Mouse (Mus musculus) stomach, embryonic 15.5 days (tissue): Measurements from ENCODE around the gene Zfp446. TPM values are rescaled to one million over a fixed set of nuclear protein-coding genes. Genes with fewer than 3 reads are reported as not detected.

Source experiments
- ATAC-seq: fragments of 200-750 bp; cut with Nextera tagmentation; 2 replicates; pipeline ENCODE4 v1.8.0; 2017; ENCODE audit warnings: low read depth, moderate number of reproducible peaks, moderate TSS enrichment; ENCODE audit not compliant: insufficient read depth, low FRiP score
- H3K27ac ChIP-seq: fragments of 300-500 bp; sonication (generic); 2 replicates; pipeline ENCODE4 v1.5.1; 2015; ENCODE audit warnings: mild to moderate bottlenecking, inconsistent platforms
- H3K27me3 ChIP-seq: fragments of 300-500 bp; sonication (generic); replicated peaks from 2 replicates; pipeline ENCODE4 v1.6.1; 2015; ENCODE audit warnings: inconsistent platforms
- H3K36me3 ChIP-seq: fragments of 300-500 bp; sonication (generic); 2 replicates; pipeline ENCODE4 v1.6.1; 2015; ENCODE audit warnings: inconsistent platforms
- H3K4me1 ChIP-seq: fragments of 300-500 bp; sonication (generic); 2 replicates; pipeline ENCODE4 v1.6.1; 2015; ENCODE audit warnings: inconsistent platforms
- H3K4me2 ChIP-seq: fragments of 300-500 bp; sonication (generic); 2 replicates; pipeline ENCODE4 v1.6.1; 2015; ENCODE audit warnings: mild to moderate bottlenecking, inconsistent platforms
- H3K4me3 ChIP-seq: fragments of 300-500 bp; sonication (generic); replicated peaks from 2 replicates; pipeline ENCODE4 v1.5.1; 2015; ENCODE audit warnings: inconsistent platforms
- H3K9ac ChIP-seq: fragments of 300-500 bp; sonication (generic); 2 replicates; pipeline ENCODE4 v1.6.1; 2015; ENCODE audit warnings: inconsistent platforms
- H3K9me3 ChIP-seq: fragments of 300-500 bp; sonication (generic); 2 replicates; pipeline ENCODE4 v1.6.1; 2016; ENCODE audit warnings: inconsistent platforms
- WGBS: fragments of 180-500 bp; shearing (Covaris S2); methylation state at CpG from one replicate; pipeline ENCODE4 v1.1.7; 2015; 5-methylcytosine and 5-hydroxymethylcytosine counted together
- polyA plus RNA-seq: library from polyadenylated mRNA; unstranded; fragments of >200 nt; fragmentation: Nextera tagmentation; extraction: Ambion mirVana; gene quantifications from 2 replicates; pipeline ENCODE4 v1.2.1, GENCODE M21; 2015

Zfp446 gene
- polyA plus RNA-seq, 1 experiment from 2014 or later, result 6.9 TPM

DNA sequence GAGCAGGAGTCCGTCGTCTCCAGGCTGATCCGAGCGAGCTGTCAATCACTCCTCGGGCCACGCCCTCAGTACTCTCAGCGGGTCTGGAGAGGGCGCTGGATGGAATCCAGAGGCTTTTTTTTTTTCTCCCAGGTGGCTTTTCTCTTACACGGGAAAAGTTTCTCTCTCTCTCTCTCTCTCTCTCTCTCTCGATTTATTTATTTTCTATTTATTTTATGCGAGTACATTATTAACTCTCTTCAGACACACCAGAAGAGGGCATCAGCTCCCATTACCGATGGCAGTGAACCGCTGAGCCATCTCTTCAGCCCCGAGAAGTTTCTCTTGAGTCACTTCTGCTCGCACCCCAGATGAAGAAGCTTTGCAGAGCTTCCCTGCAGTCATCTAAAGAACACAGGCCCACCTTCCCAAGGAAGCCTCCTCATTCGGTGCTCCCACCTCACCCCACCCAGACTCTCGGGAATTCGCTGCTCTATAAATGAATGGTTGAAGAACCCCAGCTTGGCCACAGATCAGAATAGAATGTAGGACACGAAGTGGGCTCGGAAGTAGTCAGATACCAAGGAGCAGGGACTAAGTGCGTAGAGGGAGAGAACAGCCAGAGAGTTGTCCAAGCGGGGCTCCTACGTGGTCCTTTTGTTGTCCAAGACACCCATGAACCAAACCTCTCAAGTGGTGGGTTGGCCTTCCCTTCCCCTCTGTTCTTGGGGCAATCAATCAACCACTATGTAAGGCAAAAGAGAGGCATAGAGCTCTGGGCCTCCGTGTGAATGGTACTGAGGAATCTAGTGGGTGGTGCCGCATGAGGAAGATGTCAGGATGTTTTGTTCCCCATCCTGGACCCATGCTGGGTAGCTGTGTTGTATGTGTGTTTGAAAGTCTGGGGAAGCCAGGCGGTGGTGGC lies 32.6 kb downstream of the Zfp446 start, which contains the start of gene Zbtb45:
TSS of gene Zbtb45 (minus strand) at position 30 of the 904 bp plus-strand sequence.
- Histone ChIP-seq H3K27ac (peak within 1 kb of the TSS; percentile 98), H3K4me3 (peak within 1 kb of the TSS; percentile 73), H3K36me3 (peaks cover 23% of the 10 kb centered on the region), H3K4me1 (peaks cover 15% of the 10 kb centered on the region), H3K9me3 (no peaks in the 10 kb centered on the region), H3K9ac (peak within 1 kb of the TSS; percentile 74), H3K4me2 (peak within 1 kb of the TSS; percentile 85), H3K27me3 (no peaks in the 10 kb centered on the region)
- WGBS, result 13% methylated on average over 26 of the region's 26 CpGs
- ATAC-seq, result no peak

DNA sequence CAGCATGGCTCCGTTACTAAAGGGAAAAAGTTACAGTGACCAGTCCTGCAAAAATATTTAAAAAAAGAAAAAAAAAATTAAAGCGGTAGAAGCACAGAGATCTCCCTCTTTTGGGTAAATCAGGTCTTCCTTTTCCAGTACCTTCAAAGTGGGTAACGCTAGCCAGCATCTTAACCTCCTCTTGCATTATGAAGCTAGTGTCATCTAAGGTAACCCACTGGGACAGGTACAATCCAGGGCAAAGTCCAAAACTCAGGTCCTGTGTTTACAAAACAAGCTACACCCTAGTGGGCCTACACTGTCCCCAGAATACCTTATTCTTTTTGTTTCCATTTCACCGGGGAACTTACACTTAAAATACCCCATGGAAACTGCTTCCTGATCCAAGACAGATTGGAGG lies 36.0 kb downstream of the Zfp446 start:
- Histone ChIP-seq H3K4me1 (peaks cover 9% of the 10 kb centered on the region), H3K4me2 (no peak overlapping the region), H3K4me3 (no peak overlapping the region), H3K36me3 (no peaks in the 10 kb centered on the region), H3K27ac (no peak overlapping the region), H3K27me3 (no peaks in the 10 kb centered on the region), H3K9me3 (no peaks in the 10 kb centered on the region), H3K9ac (no peak overlapping the region)
- WGBS, result 68% methylated on average over 4 of the region's 4 CpGs
- no peak for ATAC-seq

DNA sequence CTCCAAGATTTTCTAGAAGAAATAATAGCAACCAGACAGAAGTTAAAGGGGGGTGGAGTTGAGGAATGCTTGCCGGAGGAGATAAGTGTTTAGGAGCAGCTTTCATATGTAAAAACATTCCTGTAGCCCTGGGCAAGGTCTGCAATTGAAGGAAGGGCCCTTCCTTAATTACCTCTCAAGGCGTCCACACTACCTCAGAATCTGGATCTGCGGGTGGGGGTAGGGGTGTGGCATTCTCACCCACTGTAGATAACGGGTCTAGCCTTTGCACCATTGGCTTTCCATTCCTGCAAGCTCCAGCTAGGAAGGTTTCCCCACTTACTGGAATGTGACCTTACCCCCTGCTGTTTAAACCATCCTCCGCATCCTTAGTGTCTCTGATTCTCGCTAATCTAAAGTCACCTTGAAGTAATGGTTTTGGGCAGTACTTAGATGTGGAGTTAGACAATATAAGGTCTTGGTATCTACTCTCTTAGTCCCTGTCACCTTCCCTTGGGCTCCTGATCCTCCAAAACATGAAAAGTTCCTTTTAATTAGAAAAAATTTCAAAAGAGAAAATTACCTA lies 36.7 kb downstream of the Zfp446 start:
- no peak for ATAC-seq
- 48% methylated on average over 6 of the region's 6 CpGs for WGBS
- no peak overlapping the region for H3K4me2 ChIP-seq
- H3K36me3 ChIP-seq, result no peaks in the 10 kb centered on the region
- no peak overlapping the region for H3K27ac ChIP-seq
- peaks cover 6% of the 10 kb centered on the region; the same call in 1 of the 2 replicates for H3K4me1 ChIP-seq
- H3K27me3 ChIP-seq, result no peaks in the 10 kb centered on the region
- no peak overlapping the region for H3K9ac ChIP-seq
- no peaks in the 10 kb centered on the region for H3K9me3 ChIP-seq
- H3K4me3 ChIP-seq, result no peak overlapping the region

DNA sequence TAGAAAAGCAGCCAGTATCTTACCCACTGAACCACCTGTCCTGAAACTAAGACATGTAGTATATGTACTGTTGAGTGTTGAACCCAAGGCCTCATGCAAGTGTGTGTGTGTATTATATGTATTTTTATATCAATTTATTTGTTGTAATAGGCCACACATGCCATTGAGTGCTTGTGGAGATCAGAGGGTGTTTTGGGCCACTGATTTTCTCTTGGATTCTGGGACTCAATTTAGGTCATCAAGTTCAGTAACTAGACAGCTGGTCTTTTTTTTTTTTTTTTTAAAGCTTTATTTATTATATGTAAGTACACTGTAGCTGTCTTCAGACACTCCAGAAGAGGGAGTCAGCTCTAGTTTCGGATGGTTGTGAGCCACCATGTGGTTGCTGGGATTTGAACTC lies 37.6 kb downstream of the Zfp446 start:
- WGBS, result 86% methylated on average over 1 of the region's 1 CpGs

DNA sequence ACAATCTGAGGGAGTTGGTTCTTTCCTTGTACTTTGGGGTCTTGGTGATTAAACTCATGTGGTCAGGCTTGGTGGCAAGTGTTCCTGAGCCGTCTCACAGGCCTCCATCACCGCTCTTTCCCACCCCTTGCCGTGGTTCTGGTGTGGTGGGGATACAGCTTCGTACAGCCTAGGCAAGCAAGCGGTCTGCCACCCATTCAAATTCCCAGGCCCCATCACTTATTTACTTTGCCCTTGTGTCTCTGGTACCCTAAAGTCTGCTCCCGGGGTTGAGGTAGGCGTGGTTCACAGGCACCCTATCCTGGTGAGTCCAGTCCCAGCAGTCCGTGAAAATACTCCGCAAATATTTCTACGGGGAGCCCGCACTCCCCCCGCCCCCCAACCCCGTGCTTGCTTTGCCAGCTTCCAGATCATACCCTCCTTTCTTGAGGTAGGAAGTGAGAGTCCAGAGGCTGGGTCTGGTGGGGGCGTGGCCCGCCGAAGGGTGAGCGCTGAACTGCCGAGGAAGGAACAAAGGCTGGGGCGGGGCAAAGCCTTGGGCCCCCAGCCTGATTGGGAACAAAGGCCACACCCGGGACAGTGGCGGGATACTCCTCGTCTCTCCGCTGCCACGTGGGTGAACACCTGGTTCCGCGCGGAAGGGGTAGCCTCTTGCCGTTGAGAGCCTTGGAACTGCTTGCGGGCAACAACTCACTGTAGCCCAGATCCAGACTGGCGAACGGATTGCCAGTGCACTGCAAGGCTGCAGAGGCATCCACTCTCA lies 45.3 kb downstream of the Zfp446 start:
- ATAC-seq, result peak; percentile 67
- Histone ChIP-seq H3K9me3 (no peaks in the 10 kb centered on the region), H3K36me3 (peaks cover 18% of the 10 kb centered on the region), H3K27ac (peak overlapping the region; percentile 100), H3K4me1 (peaks cover 14% of the 10 kb centered on the region), H3K9ac (peak overlapping the region; percentile 70; the same call in 1 of the 2 replicates), H3K4me2 (peak overlapping the region; percentile 73), H3K27me3 (no peaks in the 10 kb centered on the region), H3K4me3 (peak overlapping the region; percentile 78)
- WGBS, result 4% methylated on average over 31 of the region's 31 CpGs

More for the DNA sequence above, 37.6 kb downstream of the Zfp446 start:
- no peak overlapping the region for H3K27ac ChIP-seq
- H3K9me3 ChIP-seq, result no peaks in the 10 kb centered on the region
- peaks cover 5% of the 10 kb centered on the region; the same call in 1 of the 2 replicates for H3K4me1 ChIP-seq
- no peak overlapping the region for H3K4me2 ChIP-seq
- no peak overlapping the region for H3K9ac ChIP-seq
- H3K36me3 ChIP-seq, result no peaks in the 10 kb centered on the region
- no peak for ATAC-seq
- H3K27me3 ChIP-seq, result no peaks in the 10 kb centered on the region
- H3K4me3 ChIP-seq, result no peak overlapping the region

DNA sequence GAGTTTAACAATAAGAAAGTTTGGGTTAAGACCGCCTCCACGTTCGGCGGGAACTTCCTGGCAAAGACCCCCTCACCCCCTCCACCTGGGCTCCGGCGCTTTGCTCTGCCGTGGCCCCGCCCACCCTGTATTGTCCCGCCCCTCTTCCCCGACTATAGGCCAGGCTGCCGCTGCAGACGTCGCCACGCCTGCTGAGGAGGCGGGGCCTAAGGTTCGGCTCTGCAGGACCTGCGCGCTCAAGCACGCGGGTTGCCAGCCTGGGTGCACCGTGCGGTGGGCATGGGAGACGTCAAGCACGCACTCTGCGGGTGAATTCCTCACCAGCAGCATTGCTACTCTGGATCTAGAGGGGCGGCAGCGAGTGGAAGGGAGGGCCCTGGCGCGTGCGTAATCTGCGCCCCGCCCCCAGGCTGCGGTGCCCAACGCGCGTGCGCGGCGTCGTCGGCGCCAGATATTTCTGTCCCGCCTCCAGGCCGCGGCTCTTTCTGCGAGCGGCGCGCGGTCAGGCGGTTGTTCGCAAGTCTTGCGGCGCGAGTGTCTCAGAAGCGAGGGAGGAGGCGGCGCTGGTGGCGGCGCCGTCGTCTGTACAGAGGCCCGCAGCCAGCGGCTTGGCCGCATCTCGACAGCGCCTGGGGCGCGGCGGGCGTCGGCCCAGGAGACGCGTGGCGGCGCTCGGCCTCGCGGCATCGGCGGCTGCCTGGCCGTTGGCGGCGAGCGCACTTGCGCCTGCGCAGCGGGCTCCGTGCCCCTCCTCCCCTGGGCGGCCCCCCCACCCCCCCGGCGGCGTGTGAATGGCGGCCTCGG lies 46.5 kb downstream of the Zfp446 start:
- H3K27ac ChIP-seq, result peak overlapping the region; percentile 100
- H3K9me3 ChIP-seq, result no peaks in the 10 kb centered on the region
- ATAC-seq, result peak; percentile 84
- H3K4me2 ChIP-seq, result peak overlapping the region; percentile 73
- H3K27me3 ChIP-seq, result no peaks in the 10 kb centered on the region
- peak overlapping the region; percentile 70 for H3K9ac ChIP-seq
- under 1% methylated on average over 68 of the region's 95 CpGs for WGBS
- H3K4me3 ChIP-seq, result peak overlapping the region; percentile 78
- H3K4me1 ChIP-seq, result peaks cover 14% of the 10 kb centered on the region
- H3K36me3 ChIP-seq, result peaks cover 30% of the 10 kb centered on the region

DNA sequence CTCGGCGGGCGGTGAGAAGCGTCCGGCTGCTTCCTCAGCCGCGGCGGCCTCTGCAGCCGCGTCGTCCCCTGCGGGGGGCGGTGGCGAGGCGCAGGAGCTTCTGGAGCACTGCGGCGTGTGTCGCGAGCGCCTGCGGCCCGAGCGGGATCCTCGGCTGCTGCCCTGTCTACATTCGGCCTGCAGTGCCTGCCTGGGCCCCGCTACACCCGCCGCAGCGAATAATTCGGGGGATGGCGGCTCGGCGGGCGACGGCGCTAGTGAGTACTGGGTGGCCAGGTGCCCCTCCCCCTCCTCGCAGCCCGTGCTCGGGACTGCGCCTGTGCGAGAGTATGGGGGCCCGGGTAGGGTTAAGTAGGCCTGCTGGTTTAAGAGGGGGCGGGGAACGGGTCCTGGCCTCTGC lies 47.2 kb downstream of the Zfp446 start:
- Histone ChIP-seq H3K4me1 (peaks cover 14% of the 10 kb centered on the region), H3K4me2 (peak overlapping the region; percentile 73), H3K9me3 (no peaks in the 10 kb centered on the region), H3K9ac (peak overlapping the region; percentile 70), H3K27me3 (no peaks in the 10 kb centered on the region), H3K4me3 (peak overlapping the region; percentile 78), H3K36me3 (peaks cover 37% of the 10 kb centered on the region), H3K27ac (peak overlapping the region; percentile 100)
- ATAC-seq, result peak; percentile 49
- WGBS, result 0% methylated on average over 35 of the region's 44 CpGs

DNA sequence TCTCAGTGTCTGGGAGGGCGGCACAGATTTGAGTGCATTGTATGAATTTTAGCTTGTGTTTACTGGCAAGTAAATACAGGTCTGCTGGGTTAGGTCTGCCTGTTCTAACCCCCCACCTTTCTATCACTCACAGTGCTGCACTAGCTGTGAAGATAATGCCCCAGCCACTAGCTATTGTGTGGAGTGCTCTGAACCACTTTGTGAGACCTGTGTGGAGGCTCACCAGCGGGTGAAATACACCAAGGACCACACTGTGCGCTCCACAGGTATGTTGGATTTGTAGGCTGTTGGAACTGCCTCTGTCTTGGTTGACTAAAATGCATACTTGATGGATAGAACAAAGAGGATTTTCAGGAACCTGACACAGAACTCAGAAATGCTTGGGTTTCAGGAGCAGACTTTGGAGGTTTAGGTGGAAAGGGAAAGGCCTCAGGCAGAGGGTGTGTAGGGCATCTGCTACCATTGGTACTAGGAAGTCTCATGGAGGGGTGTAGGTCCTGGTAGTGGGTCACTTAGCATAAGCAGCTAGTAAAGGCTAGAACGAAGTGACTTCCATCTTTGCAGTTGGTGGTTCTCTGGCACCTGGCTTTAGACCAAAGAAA lies 48.0 kb downstream of the Zfp446 start:
- Histone ChIP-seq H3K4me2 (peak overlapping the region; percentile 73), H3K4me3 (peak overlapping the region; percentile 78), H3K4me1 (peaks cover 14% of the 10 kb centered on the region), H3K27ac (no peak overlapping the region), H3K9me3 (no peaks in the 10 kb centered on the region), H3K27me3 (no peaks in the 10 kb centered on the region), H3K36me3 (peaks cover 45% of the 10 kb centered on the region), H3K9ac (peak overlapping the region; percentile 70)
- 25% methylated on average over 4 of the region's 4 CpGs for WGBS
- no peak for ATAC-seq

DNA sequence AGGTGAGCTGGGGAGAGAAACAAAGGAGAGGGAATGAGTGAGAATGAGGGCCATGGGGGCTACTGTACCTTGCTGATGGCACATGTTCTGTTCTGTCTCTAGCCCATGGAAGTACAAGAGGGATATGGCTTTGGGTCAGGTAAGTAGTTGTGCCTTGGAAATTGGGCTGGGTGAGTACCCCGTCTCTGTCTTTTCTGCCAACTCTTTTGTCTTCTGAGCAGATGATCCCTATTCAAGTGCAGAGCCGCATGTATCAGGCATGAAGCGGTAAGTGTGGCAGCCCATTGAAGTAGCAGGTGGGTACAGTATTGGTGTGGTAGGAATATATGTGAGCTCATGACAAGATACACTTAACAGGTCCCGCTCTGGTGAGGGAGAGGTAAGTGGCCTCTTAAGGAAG lies 51.3 kb downstream of the Zfp446 start:
- H3K27me3 ChIP-seq, result no peaks in the 10 kb centered on the region
- H3K9me3 ChIP-seq, result no peaks in the 10 kb centered on the region
- H3K27ac ChIP-seq, result no peak overlapping the region
- WGBS, result 92% methylated on average over 4 of the region's 4 CpGs
- H3K4me1 ChIP-seq, result peaks cover 22% of the 10 kb centered on the region
- ATAC-seq, result no peak
- no peak overlapping the region for H3K9ac ChIP-seq
- no peak overlapping the region for H3K4me2 ChIP-seq
- H3K36me3 ChIP-seq, result peaks cover 66% of the 10 kb centered on the region
- H3K4me3 ChIP-seq, result no peak overlapping the region

DNA sequence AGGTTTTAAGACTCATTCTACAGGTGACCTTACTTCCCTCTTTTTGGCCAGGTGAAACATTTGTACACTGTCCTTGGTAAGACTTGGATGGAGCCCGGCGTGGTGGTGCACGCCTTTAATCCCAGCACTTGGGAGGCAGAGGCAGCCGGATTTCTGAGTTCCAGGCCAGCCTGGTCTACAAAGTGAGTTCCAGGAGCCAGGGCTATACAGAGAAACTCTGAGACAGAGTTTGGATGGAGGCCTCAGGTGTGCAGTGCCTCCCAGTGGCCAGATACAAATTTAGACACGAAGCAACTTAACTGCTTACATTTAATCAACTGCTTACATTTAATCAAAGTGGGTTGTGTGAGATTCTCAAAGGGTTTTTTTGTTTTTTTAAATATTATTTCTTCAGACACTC lies 53.4 kb downstream of the Zfp446 start:
- 75% methylated on average over 5 of the region's 5 CpGs for WGBS
- H3K27ac ChIP-seq, result no peak overlapping the region
- H3K4me1 ChIP-seq, result peaks cover 28% of the 10 kb centered on the region
- H3K4me2 ChIP-seq, result no peak overlapping the region
- no peak for ATAC-seq
- no peak overlapping the region for H3K9ac ChIP-seq
- H3K27me3 ChIP-seq, result no peaks in the 10 kb centered on the region
- no peak overlapping the region for H3K4me3 ChIP-seq
- peaks cover 77% of the 10 kb centered on the region for H3K36me3 ChIP-seq
- H3K9me3 ChIP-seq, result no peaks in the 10 kb centered on the region

DNA sequence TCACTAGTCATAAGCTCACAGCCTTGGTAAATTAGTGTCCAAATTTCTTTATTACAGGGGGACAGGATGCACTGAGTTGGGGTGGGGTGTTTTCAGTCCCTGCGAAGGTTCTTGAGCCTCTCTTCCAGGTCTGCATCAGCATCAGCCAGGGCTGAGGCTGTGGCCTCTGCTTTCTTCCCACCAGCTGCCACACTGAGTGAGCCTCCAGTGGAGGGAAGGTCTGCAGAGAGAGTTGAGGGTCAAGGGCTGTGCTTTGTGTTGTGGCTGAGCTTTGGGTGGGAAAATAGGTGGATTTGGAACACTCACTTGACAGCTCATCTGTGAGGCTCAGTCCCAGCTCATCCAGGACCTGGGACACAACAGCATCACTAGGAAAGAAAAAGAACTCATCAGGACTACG lies 54.3 kb downstream of the Zfp446 start:
- 74% methylated on average over 2 of the region's 2 CpGs for WGBS
- H3K27me3 ChIP-seq, result no peaks in the 10 kb centered on the region
- H3K4me3 ChIP-seq, result no peak overlapping the region
- no peak overlapping the region for H3K27ac ChIP-seq
- no peak overlapping the region for H3K9ac ChIP-seq
- no peaks in the 10 kb centered on the region for H3K9me3 ChIP-seq
- no peak for ATAC-seq
- H3K4me2 ChIP-seq, result no peak overlapping the region
- H3K4me1 ChIP-seq, result peaks cover 29% of the 10 kb centered on the region
- peaks cover 71% of the 10 kb centered on the region for H3K36me3 ChIP-seq
